Mouse (Mus musculus) forelimb bud, embryonic 11.5 days (tissue): ENCODE data around the gene Eno3.
A peak's percentile ranks its signal among the peaks of the same experiment; 100 is the strongest.

Source experiments
- DNase-seq: peaks from one replicate; pipeline ENCODE4 v3.0.0-alpha.2; 2012; ENCODE audit warnings: low read depth, low spot score

Eno3 gene

DNA sequence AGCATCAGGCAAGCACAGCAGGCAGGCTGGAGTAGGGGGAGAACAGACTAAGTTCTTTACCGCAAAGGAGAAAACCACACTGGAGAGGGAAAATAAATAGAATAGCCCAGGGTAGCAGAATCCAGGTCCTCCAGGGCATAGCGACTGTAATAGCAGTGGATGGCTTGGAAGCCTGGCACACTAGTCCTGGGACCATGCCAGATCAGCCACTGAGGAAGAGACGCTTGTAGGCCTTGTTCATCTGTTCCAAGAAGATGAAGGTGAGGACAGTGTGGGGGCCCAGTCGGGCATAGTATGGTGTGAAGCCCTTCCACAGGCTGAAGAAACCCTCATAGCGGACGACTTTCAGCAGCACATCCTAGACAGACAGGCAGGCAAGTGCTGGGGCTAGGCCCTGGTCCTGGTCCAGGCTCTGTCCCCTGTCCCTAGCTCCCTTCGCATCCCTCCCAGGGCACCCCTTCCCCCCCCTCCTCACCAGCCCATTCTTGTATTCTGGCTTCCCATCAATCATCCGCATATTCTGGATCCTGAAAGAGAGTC is 12.4 kb upstream of the Eno3 start:
- DNase-seq, result no peak

DNA sequence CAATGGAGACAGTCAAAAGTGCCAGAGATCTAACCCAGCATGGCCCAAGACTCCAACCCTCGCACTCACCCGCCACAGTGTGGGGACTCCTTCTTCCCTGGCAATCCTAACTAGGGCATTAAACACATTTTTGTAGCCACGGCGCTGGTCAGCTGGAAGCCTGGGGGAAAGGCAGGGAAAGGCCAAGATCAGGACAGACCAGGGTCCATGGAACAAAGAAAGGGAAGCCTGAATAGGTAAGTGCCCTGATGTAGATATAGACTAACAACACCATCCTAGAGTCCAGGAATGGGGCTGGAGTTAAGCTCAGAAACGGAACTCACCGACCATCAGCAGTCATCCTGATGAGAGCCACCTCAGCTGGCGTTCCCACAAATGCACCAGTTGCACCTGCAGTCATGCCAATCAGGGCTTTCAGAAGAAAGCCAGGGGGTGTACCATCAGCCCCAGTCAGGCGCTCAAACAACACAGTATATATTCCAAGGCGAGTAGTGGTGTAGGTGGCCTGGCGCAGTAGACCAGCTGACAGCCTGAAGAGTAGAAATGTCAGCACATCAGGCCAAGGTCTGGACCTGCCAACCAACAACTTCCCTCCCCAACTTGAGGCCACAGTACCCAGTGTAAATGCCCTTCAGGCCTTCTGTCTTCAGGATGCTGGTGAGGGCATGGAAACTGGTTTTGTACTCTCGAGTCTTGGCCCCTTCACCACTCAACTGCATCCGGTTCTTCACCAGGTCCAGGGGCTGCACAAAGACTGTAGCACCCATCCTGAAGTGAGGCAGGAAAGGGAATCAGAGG is 11.3 kb upstream of the Eno3 start:
- no peak for DNase-seq

DNA sequence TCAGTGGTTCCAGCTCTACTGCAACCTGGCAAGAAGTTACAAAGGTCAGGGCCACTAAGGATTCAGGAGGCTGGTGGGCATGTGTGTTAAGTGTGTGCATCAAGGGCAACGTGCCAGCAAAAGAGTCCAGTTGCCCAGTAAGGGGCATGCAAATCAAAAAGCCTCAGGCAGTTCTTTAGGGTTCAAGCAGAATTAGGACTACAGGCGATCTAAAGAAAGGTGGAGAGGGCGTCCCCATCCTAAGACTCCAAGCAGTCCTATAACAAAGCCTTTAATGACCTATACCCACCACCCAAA is 10.8 kb upstream of the Eno3 start:
- no peak for DNase-seq

DNA sequence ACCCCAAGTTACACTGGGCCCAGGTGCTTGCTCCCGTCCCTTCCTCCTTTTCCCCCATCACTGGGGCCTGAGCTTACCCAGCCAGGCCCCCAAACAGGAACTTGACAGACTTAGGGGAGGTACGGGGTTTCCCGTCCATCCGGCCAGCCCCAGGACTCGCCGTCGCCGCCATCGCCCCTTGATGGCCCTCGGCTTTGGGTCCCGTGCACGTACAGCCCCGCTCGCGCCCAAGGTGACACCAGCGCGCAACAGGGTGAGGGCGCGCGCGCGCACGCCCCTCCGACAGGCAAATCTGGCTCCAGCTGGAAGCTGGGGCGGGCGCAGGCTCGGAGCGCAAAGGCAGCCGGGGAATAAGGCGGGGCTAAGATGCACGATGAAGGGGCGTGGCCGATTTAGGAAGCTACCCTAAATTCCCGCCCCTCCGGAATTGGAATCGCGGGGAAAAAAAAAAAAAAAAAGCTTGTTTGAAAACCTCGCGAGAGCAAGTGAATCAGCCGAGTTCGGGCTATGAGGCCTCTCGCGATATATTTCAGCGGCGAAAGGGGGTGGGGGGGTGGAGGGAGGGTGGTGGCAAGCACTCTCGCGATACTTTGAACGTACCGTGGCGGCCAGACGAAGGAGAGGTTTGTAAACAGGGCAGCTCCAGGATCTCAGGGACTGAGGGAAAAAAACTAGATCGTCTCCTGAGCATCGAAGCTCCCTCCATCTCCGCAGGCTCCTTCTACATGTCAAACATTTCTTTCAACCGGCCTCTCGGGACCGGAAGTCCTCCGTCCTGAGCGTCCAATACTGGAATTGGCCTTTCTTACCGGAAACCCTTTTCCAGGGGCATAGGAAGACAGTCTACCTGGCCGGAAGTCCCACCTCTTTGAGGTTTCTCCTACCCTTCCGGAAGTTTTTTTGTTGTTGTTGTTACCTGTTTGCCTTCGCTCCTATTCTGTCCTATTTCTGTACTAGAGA is 10.0 kb upstream of the Eno3 start, which contains the start of the genes Rnf167 and Slc25a11:
TSS of gene Rnf167 (plus strand) at position 545 of the 960 bp plus-strand sequence.
TSS of gene Slc25a11 (minus strand) at position 789 of the 960 bp plus-strand sequence.
- peak; percentile 99 for DNase-seq

DNA sequence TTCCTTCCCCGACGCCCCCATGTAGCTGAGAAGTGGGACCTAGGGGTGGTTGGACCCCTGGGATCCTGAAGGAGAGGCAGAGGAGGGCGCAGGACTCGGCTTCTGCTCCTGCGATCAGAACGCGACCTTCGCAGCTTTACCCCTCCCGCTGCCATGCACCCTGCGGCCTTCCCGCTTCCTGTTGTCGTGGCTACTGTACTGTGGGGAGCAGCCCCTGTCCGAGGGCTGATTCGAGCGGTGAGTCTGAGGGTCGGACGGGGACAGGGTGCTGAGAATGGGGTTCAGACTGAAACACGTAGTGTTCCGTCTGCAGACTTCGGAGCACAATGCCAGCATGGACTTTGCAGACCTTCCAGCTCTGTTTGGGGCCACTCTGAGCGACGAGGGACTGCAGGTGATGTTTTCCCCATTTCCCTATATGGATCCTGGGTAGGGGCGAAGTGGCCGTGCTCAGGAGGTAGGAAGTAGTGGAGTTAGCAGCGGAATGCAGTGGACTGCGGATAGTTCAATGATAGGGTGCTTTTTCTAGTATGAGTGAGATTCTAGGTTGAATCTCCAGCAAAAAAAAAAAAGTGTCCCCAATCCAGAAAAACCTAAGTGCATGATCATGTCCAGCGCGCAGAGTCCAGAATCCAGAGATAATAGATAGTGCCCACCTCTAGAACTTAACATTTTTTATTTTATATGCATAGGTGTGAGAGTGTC is 9.1 kb upstream of the Eno3 start:
- DNase-seq, result no peak

DNA sequence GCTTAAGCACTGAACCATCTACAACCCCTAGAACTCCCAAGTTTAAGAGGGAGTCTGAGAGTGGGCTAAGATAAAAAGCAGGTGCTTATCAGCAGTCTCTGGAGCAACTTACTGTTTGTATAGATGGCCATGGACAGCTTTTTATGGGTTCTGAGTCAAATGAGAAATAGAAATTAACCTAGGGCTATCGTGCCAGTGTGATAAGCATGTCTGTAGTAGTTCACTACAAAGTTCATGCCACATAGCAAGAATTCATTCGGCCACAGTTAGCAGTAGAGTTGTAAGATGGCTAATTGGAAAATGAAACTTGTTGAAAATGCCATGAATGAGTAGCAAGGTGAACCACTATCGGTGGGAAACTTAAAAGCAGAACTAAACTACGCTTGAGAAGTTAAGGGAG is 8.5 kb upstream of the Eno3 start:
- no peak for DNase-seq

DNA sequence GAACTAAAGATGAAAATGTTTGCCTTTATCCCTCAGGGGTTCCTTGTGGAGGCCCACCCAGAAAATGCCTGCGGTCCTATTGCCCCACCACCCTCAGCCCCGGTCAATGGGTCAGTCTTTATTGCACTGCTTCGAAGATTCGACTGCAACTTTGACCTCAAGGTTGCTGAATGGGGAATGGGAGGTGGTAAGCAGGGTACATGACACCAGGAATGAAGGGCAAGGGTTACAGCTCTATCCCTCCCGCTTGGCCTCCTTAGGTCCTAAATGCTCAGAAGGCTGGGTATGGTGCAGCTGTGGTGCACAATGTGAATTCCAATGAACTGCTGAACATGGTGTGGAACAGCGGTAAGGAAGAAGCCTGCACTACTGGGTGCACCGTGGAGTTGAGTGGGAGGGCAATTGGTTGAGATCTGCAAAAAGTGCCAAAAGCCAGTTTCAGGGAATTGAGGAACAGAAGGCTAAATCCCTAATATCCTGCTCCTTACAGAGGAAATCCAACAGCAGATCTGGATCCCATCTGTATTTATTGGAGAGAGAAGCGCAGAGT is 7.7 kb upstream of the Eno3 start:
- no peak for DNase-seq

DNA sequence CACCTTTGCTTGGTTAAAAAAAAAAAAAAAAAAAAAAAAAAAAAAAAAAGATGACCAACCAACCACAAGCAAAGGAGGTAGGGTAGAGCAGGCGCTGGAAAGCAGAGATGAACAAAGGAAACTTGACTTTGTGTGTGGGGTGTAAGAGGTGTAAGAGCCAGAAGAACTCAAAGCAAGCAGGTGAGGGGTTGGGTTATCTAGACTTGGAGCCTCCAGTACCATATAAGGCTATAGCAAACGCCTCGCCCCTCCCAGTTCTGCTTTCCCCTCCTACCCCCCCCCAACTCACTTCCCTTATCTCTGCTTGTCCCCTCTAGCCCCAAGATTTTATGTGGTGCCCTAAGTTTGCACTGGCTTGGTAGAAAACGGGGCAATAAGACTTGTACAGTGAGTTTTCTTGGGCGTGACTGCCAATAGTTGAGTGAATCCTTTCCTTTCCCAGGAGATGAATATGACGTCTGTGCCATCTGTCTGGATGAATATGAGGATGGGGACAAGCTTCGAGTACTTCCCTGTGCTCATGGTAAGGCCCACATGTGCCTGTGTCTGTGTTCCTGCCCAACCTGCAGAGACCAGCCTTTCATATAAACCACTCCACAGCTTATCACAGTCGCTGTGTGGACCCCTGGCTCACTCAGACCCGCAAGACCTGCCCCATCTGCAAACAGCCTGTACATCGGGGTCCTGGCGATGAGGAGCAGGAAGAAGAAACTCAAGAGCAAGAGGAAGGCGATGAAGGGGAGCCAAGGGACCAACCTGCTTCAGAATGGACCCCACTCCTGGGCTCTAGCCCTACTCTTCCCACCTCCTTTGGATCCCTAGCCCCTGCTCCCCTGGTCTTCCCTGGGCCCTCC is 6.5 kb upstream of the Eno3 start:
- no peak for DNase-seq

DNA sequence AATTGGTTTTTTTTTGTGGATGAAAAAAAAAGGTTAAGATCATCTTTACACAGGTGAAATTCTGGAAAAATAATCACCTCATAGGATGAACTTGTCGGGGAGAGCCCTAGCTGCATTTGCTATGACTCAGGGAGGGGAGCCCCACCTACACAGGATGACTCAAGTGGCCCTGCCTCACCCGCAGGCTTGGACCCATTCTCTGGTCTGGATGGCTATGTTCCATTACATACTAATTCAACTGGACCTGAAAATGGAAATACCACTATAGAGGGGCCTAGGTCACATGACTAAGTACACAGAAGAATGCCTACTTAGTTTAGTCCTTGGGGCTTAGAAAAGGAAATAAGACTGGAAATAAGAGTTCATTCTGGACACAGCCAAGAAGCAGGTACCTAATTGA is 5.6 kb upstream of the Eno3 start:
- no peak for DNase-seq

DNA sequence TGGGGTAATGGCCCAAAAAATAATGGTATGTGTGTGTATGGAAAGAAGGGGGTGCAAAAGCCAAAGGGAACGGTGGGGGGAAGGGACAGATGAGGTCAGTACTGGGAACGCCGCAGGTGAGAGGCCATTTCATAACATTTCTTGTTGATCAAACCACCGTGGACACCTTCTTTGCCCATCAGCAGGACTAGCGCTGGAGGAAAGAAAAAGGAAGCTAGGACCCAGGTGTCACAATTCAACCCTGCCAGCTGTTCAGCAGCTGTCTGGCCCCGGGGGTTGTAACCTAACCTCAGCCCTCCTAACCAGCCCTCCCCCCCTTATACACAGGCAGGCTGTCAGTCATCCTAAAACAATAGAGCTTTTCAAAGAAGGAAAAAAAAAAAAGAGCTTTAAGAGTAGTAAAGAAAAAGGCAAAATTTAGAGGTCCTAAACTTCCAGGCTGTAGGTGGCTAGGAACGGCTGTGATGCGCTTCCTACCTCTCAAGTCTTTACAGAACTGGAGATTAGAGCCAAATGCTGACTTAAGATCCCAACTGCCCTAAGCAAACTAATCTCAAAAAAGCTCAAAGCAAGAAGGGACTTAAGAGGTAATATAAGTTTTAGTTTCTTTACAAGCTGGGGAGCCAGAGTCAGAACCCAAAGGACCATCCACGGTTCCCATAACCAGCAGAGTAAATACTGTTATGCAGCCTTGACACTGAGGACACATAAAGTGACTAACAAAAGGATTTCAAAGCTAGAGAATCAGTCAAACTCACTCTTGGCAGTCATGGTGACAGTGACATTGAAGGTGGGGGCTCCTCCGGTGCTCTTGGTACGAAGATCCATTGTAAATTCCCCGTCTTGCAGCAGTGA is 4.7 kb upstream of the Eno3 start:
- DNase-seq, result peak; percentile 53

DNA sequence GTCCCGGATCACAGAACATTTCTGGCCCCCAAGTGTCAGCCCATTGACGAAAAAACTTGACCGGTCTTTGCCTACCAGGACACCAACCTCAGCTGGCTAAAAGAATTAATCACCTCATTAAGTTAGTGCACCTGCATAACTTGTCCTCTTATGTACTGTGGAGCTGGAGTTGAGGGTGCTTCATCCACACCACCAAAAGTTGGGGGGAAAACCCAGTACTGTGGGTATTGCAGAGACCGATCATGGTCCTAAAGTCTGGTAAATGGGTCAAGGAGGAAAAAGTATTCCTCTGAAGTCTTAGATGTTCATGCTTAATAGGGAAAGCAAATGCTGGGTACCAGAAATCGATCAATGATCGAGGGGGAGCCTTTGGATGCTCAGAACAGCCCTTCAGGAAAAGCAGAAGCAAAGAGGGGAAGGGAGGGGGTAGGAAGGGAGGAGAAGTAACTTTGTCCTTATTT is 4.1 kb upstream of the Eno3 start:
- no peak for DNase-seq

DNA sequence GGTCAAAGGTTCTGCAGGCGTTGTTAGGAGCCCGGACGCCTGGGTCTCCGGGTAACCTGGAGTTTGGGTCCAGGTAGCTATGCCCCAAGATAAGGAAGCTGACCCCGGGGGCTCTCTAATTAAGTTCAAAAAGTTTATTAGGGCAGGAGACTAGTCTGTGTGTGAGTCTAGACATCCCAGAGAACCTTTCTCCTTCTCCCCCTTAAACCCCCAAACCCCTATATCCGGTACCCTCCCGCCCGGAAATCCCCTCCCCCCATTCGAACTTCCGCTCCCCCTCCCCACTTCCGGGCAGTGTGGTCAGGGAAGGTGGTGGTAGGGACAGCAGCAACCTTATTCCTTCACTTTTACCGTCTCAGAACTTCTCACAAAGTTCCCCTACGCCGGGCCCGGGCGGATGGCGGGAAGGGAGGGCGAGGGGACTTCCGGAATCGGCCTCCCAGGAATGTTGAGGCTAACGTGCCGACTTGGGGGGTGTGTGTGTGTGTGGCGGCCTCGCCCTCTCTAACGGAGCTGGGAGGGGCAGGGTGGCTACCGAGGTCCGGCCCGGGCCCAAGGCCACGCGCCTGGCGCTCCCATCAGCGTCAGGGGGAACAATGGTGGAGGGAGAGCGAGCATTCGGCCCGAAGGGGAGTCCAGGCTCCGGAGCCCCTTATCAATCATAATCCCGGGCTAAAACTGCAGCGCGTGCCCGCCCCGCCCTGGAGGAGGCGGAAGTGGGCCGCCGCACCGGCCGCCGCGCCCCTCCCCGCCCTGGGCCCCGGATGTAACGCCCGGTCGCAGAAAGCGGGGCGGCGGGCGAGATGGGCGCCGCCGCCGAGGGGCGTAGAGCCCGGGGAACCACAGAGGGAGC is 3.4 kb upstream of the Eno3 start:
- DNase-seq, result peak; percentile 73

DNA sequence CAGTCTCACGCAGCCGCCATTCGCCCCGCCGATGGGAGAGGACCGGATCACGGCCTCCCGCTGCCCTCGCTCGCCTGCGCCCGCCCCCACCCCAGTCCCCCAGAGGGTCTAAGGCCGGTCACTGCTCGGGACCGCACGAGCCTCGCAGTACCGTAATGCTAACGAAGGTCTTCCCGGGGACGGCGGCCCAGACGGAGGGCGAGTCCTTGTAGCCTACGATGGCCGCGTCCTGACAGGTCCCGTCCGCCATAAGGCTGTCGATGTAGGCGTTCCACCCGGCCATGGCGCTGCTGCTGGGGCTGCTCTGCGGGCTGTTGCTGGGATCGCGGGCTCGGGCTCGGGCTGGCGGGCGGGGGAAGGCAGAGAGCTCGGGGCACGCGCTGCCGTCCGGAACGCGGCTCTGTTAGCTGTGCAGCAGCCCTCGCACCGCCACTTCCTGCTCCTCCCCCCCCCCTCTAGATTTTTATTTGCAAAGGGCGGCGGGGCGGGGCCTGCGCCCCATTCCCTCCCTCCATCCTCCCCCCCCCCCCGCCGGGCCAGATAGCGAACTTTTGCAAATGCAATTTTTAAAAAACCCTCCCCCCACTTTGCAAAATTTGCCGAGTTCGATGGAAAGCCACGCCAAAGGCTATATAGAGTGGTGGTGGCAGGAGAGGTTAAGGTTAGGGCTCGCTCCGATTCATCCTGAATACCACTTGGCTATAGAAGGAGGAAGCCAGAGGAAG is 2.6 kb upstream of the Eno3 start, which contains the start of gene Pfn1:
TSS of gene Pfn1 (minus strand) at position 447 of the 725 bp plus-strand sequence.
- DNase-seq, result peak; percentile 72

DNA sequence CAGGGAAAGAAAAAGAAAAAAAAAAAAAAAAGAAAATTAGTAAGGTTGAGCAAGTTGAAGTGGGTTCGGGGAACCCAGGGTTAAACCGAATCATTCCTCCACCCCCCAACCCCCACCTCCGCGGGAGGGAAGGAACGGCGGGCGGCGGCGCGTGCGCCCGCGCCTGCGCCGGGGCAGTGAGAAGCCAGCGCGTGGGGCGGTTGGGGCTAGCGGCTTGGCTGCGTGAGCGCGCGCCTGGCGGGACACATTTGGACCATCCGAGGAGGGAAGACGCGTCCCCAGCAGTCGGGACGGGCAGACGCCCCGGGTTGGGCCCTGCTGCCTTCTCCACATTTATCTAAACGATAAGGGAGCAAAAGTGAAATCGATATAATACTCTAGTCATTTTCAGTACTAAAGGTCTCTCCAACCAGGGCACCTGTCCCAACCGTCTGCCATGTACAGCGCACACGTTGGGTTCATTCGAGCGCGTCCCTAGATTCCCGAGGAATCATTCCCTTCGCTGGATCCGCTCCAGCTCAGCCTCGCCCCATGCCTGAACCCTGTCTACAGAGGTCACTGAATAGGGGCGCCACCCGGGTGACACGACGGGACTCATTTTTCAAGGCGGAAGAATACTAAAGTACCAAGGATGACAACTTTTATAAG is 2.0 kb upstream of the Eno3 start:
- DNase-seq, result peak; percentile 77

DNA sequence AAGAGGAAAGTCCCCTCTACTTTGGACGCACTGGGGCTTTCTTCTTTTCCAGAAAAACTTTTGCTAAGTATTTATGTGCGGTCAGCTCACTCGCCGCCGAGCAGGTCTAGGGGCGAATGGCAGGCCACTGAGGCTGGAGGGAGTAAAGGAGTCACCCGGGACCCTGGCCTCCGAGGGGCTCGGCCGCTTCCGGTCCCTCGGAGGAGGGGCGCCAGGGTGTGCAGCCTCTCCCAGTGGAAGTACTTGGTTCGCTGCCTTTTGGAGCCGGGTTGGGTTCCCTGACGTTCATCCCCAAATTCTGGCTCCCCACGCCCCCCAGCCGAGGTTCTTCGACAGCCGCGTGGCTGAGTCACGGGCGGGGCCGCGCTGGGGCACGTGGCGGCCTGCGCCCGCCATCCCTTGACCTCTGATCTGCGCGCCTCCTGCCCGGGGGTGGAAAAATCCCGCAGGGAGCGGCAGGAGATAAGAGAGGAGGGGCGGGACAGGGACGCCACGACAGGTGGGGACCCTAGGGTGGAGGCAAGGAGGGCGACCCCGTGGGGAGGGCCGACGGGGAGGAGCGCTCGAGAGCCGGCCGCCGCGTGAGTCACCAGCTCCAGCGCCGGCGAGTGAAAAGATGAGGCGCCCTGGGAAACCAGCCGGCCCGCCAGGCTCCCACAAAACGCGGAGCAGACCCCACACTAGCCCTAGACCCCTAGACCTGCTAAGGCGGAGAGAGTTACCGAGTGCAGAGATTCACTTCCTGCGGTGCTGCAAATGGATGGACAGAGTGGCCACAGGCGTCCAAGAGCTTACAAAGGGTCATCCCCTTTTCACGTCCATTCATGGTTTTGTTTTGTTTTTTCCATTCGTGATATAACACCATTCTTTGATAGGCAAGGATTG is 1.2 kb upstream of the Eno3 start:
- peak; percentile 48 for DNase-seq

DNA sequence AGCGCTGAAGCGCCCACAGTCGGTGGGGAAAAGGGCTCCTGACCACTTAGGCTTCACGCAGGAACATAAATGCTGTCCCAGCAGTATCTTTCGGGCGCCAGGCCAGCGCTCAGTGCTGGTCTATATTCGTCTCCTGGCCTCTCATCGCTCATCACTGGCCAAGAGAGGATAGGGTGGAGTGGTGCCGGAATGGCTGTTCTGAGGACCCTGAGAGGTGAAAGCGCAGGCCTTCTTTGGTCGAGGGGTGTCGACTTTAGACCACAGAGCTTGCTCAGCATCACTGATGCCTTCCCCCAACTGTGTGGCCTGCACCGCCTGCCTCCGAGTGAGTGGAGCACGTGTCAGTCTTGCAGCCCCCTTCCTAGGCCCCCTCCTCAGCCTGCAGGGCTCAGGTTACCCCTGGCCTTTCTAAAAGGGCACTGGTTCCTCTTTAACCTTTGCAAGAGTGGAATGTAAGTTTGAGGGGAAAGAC is 510 bp upstream of the Eno3 start:
- DNase-seq, result peak; percentile 72
